Mouse (Mus musculus): Measurements from ENCODE around the gene Grb14. TPM values are rescaled to one million over a fixed set of nuclear protein-coding genes. Genes with fewer than 3 reads are reported as not detected.

The Grb14 gene
- polyA plus RNA-seq (2015; fragmentation: Nextera tagmentation; extraction: Ambion mirVana), result 58.0 and 71.2 TPM in 2 replicates

DNA sequence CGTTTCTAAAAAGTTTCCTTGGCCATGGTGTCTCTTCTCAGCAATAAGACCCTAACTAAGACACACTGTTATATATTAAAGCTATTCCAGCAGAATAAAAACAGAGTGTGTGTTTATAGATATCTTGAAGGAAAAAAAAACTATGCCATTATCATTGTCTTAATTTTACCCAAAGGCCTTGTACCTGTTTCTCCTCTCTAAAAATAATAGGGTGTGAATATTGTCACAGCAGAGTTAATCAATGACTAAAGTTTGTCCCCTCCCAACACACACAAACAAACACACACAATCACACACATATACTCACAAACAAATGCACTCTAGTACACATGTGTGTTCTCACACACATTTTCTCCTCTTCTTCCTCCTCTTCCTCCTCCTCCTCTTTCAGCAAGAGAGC, at the start of gene Grb14:
TSS of gene Grb14 (minus strand) at position 101 of the 400 bp plus-strand sequence.

Other genes starting within 250 kb of the Grb14 start
- gene Cobll1, start 214.4 kb upstream of the Grb14 start, polyA plus RNA-seq (2015; fragmentation: Nextera tagmentation; extraction: Ambion mirVana), result 7.4 and 10.3 TPM in 2 replicates